Mouse (Mus musculus) midbrain, embryonic 10.5 days (tissue): ENCODE results near the gene Nsun3. TPM values are rescaled to one million over a fixed set of nuclear protein-coding genes. Genes with fewer than 3 reads are reported as not detected.

Experiments
- DNase-seq: peaks from one replicate; pipeline ENCODE4 v3.0.0-alpha.2; 2017; ENCODE audit warnings: low spot score
- H3K27ac ChIP-seq: fragments of 300-500 bp; sonication (generic); replicated peaks from 2 replicates; pipeline ENCODE4 v1.5.1; 2016; ENCODE audit warnings: mild to moderate bottlenecking
- H3K27me3 ChIP-seq: fragments of 300-500 bp; sonication (generic); 2 replicates; pipeline ENCODE4 v1.6.1; 2016; ENCODE audit warnings: low read depth, mild to moderate bottlenecking; ENCODE audit not compliant: poor library complexity, severe bottlenecking
- H3K36me3 ChIP-seq: fragments of 300-500 bp; sonication (generic); 2 replicates; pipeline ENCODE4 v1.6.1; 2016; ENCODE audit warnings: mild to moderate bottlenecking, moderate library complexity
- H3K4me1 ChIP-seq: fragments of 300-500 bp; sonication (generic); 2 replicates; pipeline ENCODE4 v1.6.1; 2016
- H3K4me3 ChIP-seq: fragments of 300-500 bp; sonication (generic); 2 replicates; pipeline ENCODE4 v1.5.1; 2016; ENCODE audit warnings: mild to moderate bottlenecking, moderate library complexity
- H3K9me3 ChIP-seq: fragments of 300-500 bp; sonication (generic); replicated peaks from 2 replicates; pipeline ENCODE4 v1.6.1; 2016; ENCODE audit warnings: mild to moderate bottlenecking
- WGBS: fragments of 180-500 bp; shearing (Covaris S2); methylation state at CpG from one replicate; pipeline ENCODE4 v1.1.7; 2016; 5-methylcytosine and 5-hydroxymethylcytosine counted together
- polyA plus RNA-seq: library from polyadenylated mRNA; unstranded; fragments of >200 nt; fragmentation: Nextera tagmentation; extraction: Ambion mirVana; gene quantifications from 2 replicates; pipeline ENCODE4 v1.2.1, GENCODE M21; 2016

Gene Nsun3
- 7.8 and 11.3 TPM in 2 replicates for polyA plus RNA-seq

- H3K4me1 ChIP-seq = peaks cover 18% of the 10 kb centered on the region
- no peaks in the 10 kb centered on the region for H3K9me3 ChIP-seq
- 3% methylated on average over 41 of the region's 41 CpGs for WGBS
- H3K4me3 ChIP-seq = peak within 1 kb of the TSS; percentile 87
- DNase-seq = peak; percentile 94
- H3K27ac ChIP-seq = peak within 1 kb of the TSS; percentile 94
- no peaks in the 10 kb centered on the region for H3K27me3 ChIP-seq
- H3K36me3 ChIP-seq = 0 out of 2 replicates have a peak, but pooled peaks cover 4% of the 10 kb centered on the region
Measured at GRCm38 (mm10) chr16:62786621-62787331, at the start of gene Nsun3. TSS of gene Nsun3 (minus strand) at chr16:62786818.

- no peak for DNase-seq
- H3K4me3 ChIP-seq = no peak overlapping the region
- H3K9me3 ChIP-seq = no peaks in the 10 kb centered on the region
- no peaks in the 10 kb centered on the region for H3K27me3 ChIP-seq
- H3K36me3 ChIP-seq = no peaks in the 10 kb centered on the region
- H3K4me1 ChIP-seq = peaks cover 3% of the 10 kb centered on the region; the same call in 1 of the 2 replicates
- no peak overlapping the region for H3K27ac ChIP-seq
- 77% methylated on average over 3 of the region's 3 CpGs for WGBS
Measured at GRCm38 (mm10) chr16:62834016-62834735, 47.6 kb upstream of the Nsun3 start.

DNA sequence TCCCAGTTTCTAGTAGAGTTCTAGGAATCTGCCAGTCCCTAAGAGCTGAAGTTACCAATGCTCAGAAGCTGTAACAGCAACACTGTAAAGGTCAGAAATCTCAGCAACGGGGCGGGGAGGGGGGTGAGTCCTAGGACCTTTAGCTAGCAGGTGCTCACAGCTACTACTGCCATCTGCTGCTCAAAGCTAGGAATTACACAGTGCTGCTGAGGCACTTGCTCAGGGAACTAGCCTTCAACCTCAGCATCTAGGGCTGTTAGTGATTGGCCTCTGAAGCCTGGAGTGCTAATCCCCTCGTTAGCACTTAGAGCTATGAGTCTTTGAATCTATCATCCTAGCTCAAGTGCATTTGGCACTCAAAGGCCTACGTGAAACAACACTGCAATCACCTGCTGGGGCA, 45.9 kb upstream of the Nsun3 start:
- Histone ChIP-seq H3K27me3 (no peaks in the 10 kb centered on the region), H3K9me3 (no peaks in the 10 kb centered on the region), H3K4me1 (peaks cover 3% of the 10 kb centered on the region; the same call in 1 of the 2 replicates), H3K4me3 (no peak overlapping the region), H3K36me3 (no peaks in the 10 kb centered on the region), H3K27ac (no peak overlapping the region)
- DNase-seq = peak; percentile 30
- 23% methylated on average over 4 of the region's 4 CpGs for WGBS

- no peak for DNase-seq
- Histone ChIP-seq H3K9me3 (no peaks in the 10 kb centered on the region), H3K27me3 (no peaks in the 10 kb centered on the region), H3K36me3 (no peaks in the 10 kb centered on the region), H3K4me3 (no peak overlapping the region), H3K27ac (no peak overlapping the region), H3K4me1 (peaks cover 3% of the 10 kb centered on the region; the same call in 1 of the 2 replicates)
- 92% methylated on average over 2 of the region's 2 CpGs for WGBS
Measured at GRCm38 (mm10) chr16:62832027-62832426, 45.4 kb upstream of the Nsun3 start.

DNA sequence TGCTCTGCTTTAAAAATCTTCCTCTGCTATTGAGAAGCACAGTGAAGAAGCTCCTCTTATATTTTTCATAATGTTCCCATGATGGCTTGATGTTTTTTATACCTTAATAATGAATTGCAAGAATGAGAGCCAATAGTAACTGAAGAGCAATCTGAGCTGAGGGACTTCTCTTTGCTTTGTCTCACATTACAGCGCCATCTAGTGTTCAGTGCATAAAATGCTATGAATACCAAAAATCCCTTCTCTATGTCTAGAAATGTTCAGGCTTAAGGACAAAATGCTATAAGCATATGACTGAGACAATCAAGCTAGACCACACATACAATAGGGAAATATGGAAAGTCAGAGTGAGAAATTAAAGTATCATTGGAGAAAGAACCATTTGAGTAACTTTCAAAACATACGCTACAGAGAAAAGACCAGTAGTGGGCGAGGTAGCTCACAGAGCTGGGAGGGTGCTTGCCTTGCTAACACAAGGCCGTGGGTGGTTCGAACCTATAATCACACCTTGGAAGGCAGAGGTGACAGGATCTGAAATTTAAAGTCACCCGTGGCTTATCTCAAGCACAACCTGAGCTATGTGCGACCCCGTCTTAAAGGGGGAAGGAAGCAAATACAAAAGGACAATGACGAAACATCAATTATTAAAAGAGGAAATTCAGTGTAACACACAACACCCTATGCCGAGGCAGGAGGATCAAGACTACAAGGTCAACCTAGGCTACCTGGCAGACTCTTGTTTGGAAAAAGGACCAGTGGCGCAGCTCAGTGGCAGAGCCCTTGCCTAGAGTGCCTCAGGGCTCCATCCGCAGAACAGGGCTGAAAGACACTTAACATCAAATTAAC, 39.8 kb upstream of the Nsun3 start:
- 78% methylated on average over 12 of the region's 12 CpGs for WGBS
- no peak for DNase-seq
- Histone ChIP-seq H3K9me3 (no peaks in the 10 kb centered on the region), H3K27me3 (no peaks in the 10 kb centered on the region), H3K4me3 (no peak overlapping the region), H3K36me3 (0 out of 2 replicates have a peak, but pooled peaks cover 4% of the 10 kb centered on the region), H3K27ac (no peak overlapping the region), H3K4me1 (0 out of 2 replicates have a peak, but pooled peaks cover 6% of the 10 kb centered on the region)

GRCm38 (mm10) chr16:62822472-62822871, 35.9 kb upstream of the Nsun3 start:
- Histone ChIP-seq H3K4me3 (no peak overlapping the region), H3K27me3 (no peaks in the 10 kb centered on the region), H3K36me3 (0 out of 2 replicates have a peak, but pooled peaks cover 4% of the 10 kb centered on the region), H3K9me3 (no peaks in the 10 kb centered on the region), H3K4me1 (0 out of 2 replicates have a peak, but pooled peaks cover 6% of the 10 kb centered on the region), H3K27ac (no peak overlapping the region)
- 92% methylated on average over 6 of the region's 6 CpGs for WGBS
- DNase-seq = no peak

GRCm38 (mm10) chr16:62814491-62814890, 27.9 kb upstream of the Nsun3 start, which contains the start of gene Stx19:
TSS of gene Stx19 (plus strand) at chr16:62814676.
- Histone ChIP-seq H3K36me3 (0 out of 2 replicates have a peak, but pooled peaks cover 4% of the 10 kb centered on the region), H3K4me3 (no peak within 1 kb of the TSS), H3K27ac (no peak within 1 kb of the TSS), H3K27me3 (no peaks in the 10 kb centered on the region), H3K4me1 (no peaks in the 10 kb centered on the region), H3K9me3 (no peaks in the 10 kb centered on the region)
- no peak for DNase-seq
- WGBS = 89% methylated on average over 5 of the region's 5 CpGs

DNA sequence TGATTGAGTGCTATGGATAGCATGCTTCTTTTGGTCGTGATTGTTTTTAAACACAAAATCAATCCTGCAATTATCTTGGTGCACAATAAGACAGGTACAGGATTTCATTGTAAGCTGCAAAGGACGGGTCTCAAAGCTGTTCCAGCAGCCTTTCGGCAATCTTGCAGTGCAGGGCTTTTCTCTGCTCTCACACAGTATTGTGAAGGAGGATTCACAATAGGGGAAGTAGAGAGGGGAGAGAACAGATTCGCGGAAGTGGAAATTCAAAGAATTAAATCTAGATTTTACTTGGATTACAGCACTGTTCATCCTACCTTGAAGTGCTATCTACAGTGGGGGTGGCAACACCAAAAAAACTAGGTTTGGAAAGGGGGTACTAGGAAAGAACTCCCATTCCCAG, 27.2 kb upstream of the Nsun3 start:
- no peaks in the 10 kb centered on the region for H3K4me1 ChIP-seq
- H3K27ac ChIP-seq = no peak overlapping the region
- 0 out of 2 replicates have a peak, but pooled peaks cover 4% of the 10 kb centered on the region for H3K36me3 ChIP-seq
- H3K9me3 ChIP-seq = no peaks in the 10 kb centered on the region
- no peak for DNase-seq
- H3K4me3 ChIP-seq = no peak overlapping the region
- H3K27me3 ChIP-seq = no peaks in the 10 kb centered on the region
- WGBS = 80% methylated on average over 5 of the region's 5 CpGs

- Histone ChIP-seq H3K9me3 (no peaks in the 10 kb centered on the region), H3K4me1 (0 out of 2 replicates have a peak, but pooled peaks cover 3% of the 10 kb centered on the region), H3K27ac (no peak overlapping the region), H3K27me3 (no peaks in the 10 kb centered on the region), H3K36me3 (0 out of 2 replicates have a peak, but pooled peaks cover 6% of the 10 kb centered on the region), H3K4me3 (no peak overlapping the region)
- DNase-seq = no peak
- 89% methylated on average over 4 of the region's 4 CpGs for WGBS
Measured at GRCm38 (mm10) chr16:62810855-62811254, 24.2 kb upstream of the Nsun3 start.

DNA sequence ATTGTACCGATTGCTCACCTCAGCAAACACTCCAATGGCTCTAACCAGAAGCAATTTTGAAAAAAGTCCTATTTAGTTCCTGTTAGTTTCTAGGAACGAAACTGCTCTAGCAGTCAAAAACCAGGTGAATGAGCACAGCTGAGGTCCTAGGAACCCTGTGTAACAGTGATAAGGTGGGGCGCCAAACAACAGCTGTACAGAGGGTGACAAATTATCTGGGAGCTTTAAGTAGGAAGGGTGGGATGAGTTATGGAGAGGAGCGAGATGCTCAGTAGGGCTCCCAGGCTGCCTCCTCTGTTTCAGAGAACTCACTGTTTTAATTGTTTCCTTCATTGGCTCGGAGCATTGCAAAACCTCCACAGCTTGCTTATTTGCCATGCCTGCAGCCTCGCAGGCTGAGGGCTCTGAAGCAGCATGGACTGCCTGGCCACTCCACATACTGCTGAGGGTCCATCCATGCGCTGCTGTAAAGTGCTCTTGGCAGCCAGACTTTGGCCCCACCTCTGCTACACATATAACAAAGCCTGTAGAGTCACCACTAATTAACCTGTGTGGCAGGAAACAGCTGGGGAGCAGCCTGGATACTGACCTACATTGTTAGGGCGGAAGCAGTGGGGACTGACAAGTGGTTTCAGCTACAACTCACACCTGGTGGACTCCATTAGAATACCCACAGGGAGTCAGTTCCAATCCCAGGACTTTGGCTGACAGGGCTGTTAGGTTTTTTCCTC, 20.8 kb upstream of the Nsun3 start:
- whole genome bisulfite sequencing = 66% methylated on average over 8 of the region's 8 CpGs
- Histone ChIP-seq H3K4me3 (no peak overlapping the region), H3K36me3 (peaks cover 12% of the 10 kb centered on the region), H3K9me3 (no peaks in the 10 kb centered on the region), H3K27ac (no peak overlapping the region), H3K27me3 (no peaks in the 10 kb centered on the region), H3K4me1 (0 out of 2 replicates have a peak, but pooled peaks cover 3% of the 10 kb centered on the region)
- no peak for DNase-seq

DNA sequence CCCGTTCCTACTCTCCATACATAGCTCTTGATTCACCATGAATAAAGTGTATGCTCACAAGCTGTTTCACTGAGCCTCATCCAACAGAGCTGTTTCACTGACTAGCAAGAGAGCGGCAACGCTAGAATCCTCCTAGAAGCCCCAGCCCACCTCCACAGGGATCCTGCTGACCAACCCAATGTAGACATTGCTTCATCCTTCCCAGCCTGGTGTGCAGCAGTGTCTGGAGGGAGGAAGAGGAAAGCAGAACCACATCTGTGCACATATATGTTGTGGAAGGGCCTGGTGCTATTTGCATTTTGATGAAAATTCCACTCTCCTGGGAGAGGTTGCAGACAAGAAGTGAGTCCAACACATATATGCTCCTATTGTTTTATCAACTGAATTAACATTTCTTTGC, 18.0 kb upstream of the Nsun3 start:
- Histone ChIP-seq H3K4me1 (0 out of 2 replicates have a peak, but pooled peaks cover 3% of the 10 kb centered on the region), H3K36me3 (peaks cover 22% of the 10 kb centered on the region), H3K4me3 (no peak overlapping the region), H3K27ac (no peak overlapping the region), H3K9me3 (no peaks in the 10 kb centered on the region), H3K27me3 (no peaks in the 10 kb centered on the region)
- WGBS = 94% methylated on average over 3 of the region's 3 CpGs
- DNase-seq = no peak

GRCm38 (mm10) chr16:62799839-62800238, 13.2 kb upstream of the Nsun3 start:
- WGBS = 88% methylated on average over 3 of the region's 3 CpGs
- no peaks in the 10 kb centered on the region for H3K4me1 ChIP-seq
- H3K27me3 ChIP-seq = no peaks in the 10 kb centered on the region
- DNase-seq = no peak
- H3K9me3 ChIP-seq = no peaks in the 10 kb centered on the region
- peaks cover 27% of the 10 kb centered on the region for H3K36me3 ChIP-seq
- no peak overlapping the region for H3K4me3 ChIP-seq
- no peak overlapping the region for H3K27ac ChIP-seq
